Comparison of ENCODE assay signal across 10 mouse cellular contexts in genomic region chr2:138245631-138246289, GRCm38 (mm10). TPM values are rescaled to one million over a fixed set of nuclear protein-coding genes. Genes with fewer than 3 reads are reported as not detected.
DNase-seq lines count a peak whose midpoint lies in the region; ATAC-seq and TF ChIP-seq lines count a peak whose summit lies in the region.
"Had no signal": no experiment of that assay in that cellular context is flagged by ENCODE, and none has a peak within 500 bp of the region (broad histone marks: within the 10 kb centered on the region; RNA-seq: fewer than 3 reads in every experiment).

No protein-coding gene starts in this region.

- no peak for DNase-seq in hindbrain, embryonic 11.5 days (ENCODE audit: low spot score)
- DNase-seq in brain, embryonic 14.5 days (ENCODE audit: low read depth): peak; percentile 83
- peak; percentile 71 to 73 for DNase-seq in heart, adult 9 months (ENCODE audit: low spot score in 2 of 2)
- peak; percentile 86 for DNase-seq in layer of hippocampus, adult 9-11 months
- no peak for DNase-seq in liver
- no peak for DNase-seq in thymus, postnatal 25 days

- H3K27ac ChIP-seq in hindbrain, embryonic 13.5 days: peak overlapping the region; percentile 5; the same call in 1 of the 2 replicates
- H3K27ac ChIP-seq in hindbrain, embryonic 11.5 days (ENCODE audit: low read depth, low read length): no peak overlapping the region
- H3K27ac ChIP-seq in midbrain, embryonic 16.5 days (ENCODE audit: low read length): no peak overlapping the region

- no peak overlapping the region for H3K4me3 ChIP-seq in hindbrain, embryonic 13.5 days
- no peak overlapping the region for H3K4me3 ChIP-seq in hindbrain, embryonic 11.5 days (ENCODE audit: low read depth, low read length)
- H3K4me3 ChIP-seq in midbrain, embryonic 16.5 days (ENCODE audit: low read depth, low read length): no peak overlapping the region
- H3K4me3 ChIP-seq: erythroblast, embryonic 14.5 days had no signal

- no peaks in the 10 kb centered on the region for H3K36me3 ChIP-seq in hindbrain, embryonic 13.5 days
- H3K36me3 ChIP-seq in hindbrain, embryonic 11.5 days (ENCODE audit: control insufficient read depth, insufficient read depth, low read length): no peaks in the 10 kb centered on the region
- no peaks in the 10 kb centered on the region for H3K36me3 ChIP-seq in midbrain, embryonic 16.5 days (ENCODE audit: control insufficient read depth, insufficient read depth, low read length)
- H3K36me3 ChIP-seq: G1E had no signal

- H3K9ac ChIP-seq in hindbrain, embryonic 13.5 days: no peak overlapping the region
- no peak overlapping the region for H3K9ac ChIP-seq in hindbrain, embryonic 11.5 days (ENCODE audit: low read depth, low read length)
- no peak overlapping the region for H3K9ac ChIP-seq in midbrain, embryonic 16.5 days (ENCODE audit: low read depth, low read length)

- 59% methylated on average over 2 of the region's 2 CpGs for WGBS in hindbrain, embryonic 13.5 days
- WGBS in hindbrain, embryonic 11.5 days: 70% methylated on average over 2 of the region's 2 CpGs
- whole genome bisulfite sequencing in midbrain, embryonic 16.5 days: 60% methylated on average over 2 of the region's 2 CpGs

- H3K27me3 ChIP-seq in hindbrain, embryonic 13.5 days: no peaks in the 10 kb centered on the region
- H3K27me3 ChIP-seq in hindbrain, embryonic 11.5 days (ENCODE audit: control insufficient read depth, insufficient read depth, low read length): no peaks in the 10 kb centered on the region
- H3K27me3 ChIP-seq in midbrain, embryonic 16.5 days (ENCODE audit: control insufficient read depth, insufficient read depth, low read depth, low read length): no peaks in the 10 kb centered on the region

- TF ChIP-seq POLR2A in brain, embryonic 14.5 days (IDR thresholded peaks at IDR 0.05; ENCODE audit: borderline replicate concordance, extremely low read depth, insufficient read depth, insufficient read length, poor library complexity, severe bottlenecking): no peak

- H3K4me1 ChIP-seq in hindbrain, embryonic 13.5 days (replicated peaks): 0 out of 2 replicates have a peak, but pooled peaks cover 9% of the 10 kb centered on the region
- no peaks in the 10 kb centered on the region for H3K4me1 ChIP-seq in hindbrain, embryonic 11.5 days (replicated peaks; ENCODE audit: control insufficient read depth, insufficient read depth, low read length)
- no peaks in the 10 kb centered on the region for H3K4me1 ChIP-seq in midbrain, embryonic 16.5 days (ENCODE audit: control insufficient read depth, insufficient read depth, low read length)

- no peak overlapping the region for H3K4me2 ChIP-seq in hindbrain, embryonic 13.5 days
- no peak overlapping the region for H3K4me2 ChIP-seq in hindbrain, embryonic 11.5 days (replicated peaks; ENCODE audit: low read depth, low read length)
- no peak overlapping the region for H3K4me2 ChIP-seq in midbrain, embryonic 16.5 days (ENCODE audit: low read length)

- no peaks in the 10 kb centered on the region for H3K9me3 ChIP-seq in hindbrain, embryonic 13.5 days
- no peaks in the 10 kb centered on the region for H3K9me3 ChIP-seq in hindbrain, embryonic 11.5 days (ENCODE audit: control insufficient read depth, low read length)
- H3K9me3 ChIP-seq in midbrain, embryonic 16.5 days (replicated peaks; ENCODE audit: control insufficient read depth, low read length, poor library complexity, severe bottlenecking): no peaks in the 10 kb centered on the region

- no peak for TF ChIP-seq CTCF in brain, embryonic 14.5 days (IDR thresholded peaks at IDR 0.05; ENCODE audit: borderline replicate concordance, extremely low read depth, insufficient read depth, insufficient read length)

- peak; percentile 63; the same call in 1 of the 2 replicates for ATAC-seq in hindbrain, embryonic 13.5 days (ENCODE audit: low FRiP score)
- ATAC-seq in hindbrain, embryonic 11.5 days (ENCODE audit: low FRiP score): no peak
- ATAC-seq in midbrain, embryonic 16.5 days: 0 out of 2 replicates have a peak, but pooled peaks have one; percentile 72

RNA-seq across cellular contexts. Expression of gene Btbd3, which starts 10.6 kb away (rescaled TPM):
- polyA plus RNA-seq in hindbrain, embryonic 13.5 days (2015; fragmentation: Nextera tagmentation; extraction: Ambion mirVana): 26.6 and 27.5 TPM in 2 replicates
- polyA plus RNA-seq in hindbrain, embryonic 11.5 days (2014; fragmentation: Nextera tagmentation; extraction: Ambion mirVana): 19.3 and 21.0 TPM in 2 replicates
- 34.5 and 46.4 TPM in 2 replicates for polyA plus RNA-seq in brain, embryonic 14.5 days (2012; rRNA removed)
- 39.1 and 45.0 TPM in 2 replicates for polyA plus RNA-seq in midbrain, embryonic 16.5 days (2015; fragmentation: Nextera tagmentation; extraction: Ambion mirVana)
- polyA plus RNA-seq: erythroblast, embryonic 14.5 days; G1E had no signal

Comparison
In these comparisons a context has a peak if more than half of its experiments do, and no peak if none do; other contexts are left out.
1. DNase-seq: peak in brain, embryonic 14.5 days (single experiment), heart, adult 9 months (2 of 2) and layer of hippocampus, adult 9-11 months (single experiment); none in hindbrain, embryonic 11.5 days (single experiment), liver (single experiment) and thymus, postnatal 25 days (single experiment).